Mouse (Mus musculus): ENCODE measurements around the gene Cenpm. TPM values are rescaled to one million over a fixed set of nuclear protein-coding genes. Genes with fewer than 3 reads are reported as not detected.

The Cenpm gene
- polyA plus RNA-seq, 1 experiment: 46.3 TPM

DNA sequence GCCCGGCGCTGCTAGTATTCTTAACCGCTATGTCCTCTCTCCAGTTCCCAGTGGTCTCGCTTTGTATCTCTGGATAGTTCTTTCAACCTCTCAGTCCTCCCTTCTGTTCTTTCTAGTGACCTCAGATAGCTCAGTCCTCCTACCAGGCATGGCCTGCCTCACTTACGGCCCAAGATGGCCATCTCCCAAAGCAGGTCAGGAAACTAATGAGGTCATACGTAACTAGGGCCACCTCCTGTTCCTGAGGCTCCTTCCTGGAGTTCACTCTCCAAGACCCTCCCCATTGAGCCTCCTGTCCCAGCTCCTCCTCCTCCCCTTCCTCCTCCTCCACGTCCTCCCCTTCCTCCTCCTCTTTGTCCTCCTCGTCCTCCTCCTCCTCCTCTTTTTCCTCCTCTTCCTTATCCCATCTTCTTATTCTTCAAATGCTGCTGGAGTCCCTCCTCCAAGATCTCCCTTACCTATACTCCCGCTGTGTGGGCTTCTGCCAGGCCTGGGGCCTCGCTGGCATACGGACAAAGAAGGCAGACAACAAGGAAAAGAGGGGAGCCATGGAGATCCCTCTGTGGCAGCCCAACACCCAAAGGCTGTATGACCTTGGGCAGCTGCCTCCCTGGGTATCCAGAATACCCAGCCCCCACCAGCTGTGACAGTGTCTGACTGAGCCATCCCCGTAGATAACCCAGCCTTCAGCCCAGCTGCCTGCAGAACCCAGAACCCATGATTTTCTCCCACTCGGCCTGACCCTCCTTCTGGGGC, 35.1 kb downstream of the Cenpm start:
- Histone ChIP-seq H3ac (ENCODE audit: control insufficient read depth, insufficient read length, low read depth) (no peak overlapping the region), H3K36me3 (ENCODE audit: control insufficient read depth, insufficient read depth) (peaks cover 21% of the 10 kb centered on the region), H3K4me3 (ENCODE audit: insufficient read depth, poor library complexity, severe bottlenecking) (no peak overlapping the region), H3K79me3 (ENCODE audit: low read depth) (no peaks in the 10 kb centered on the region), H3K27me3 (ENCODE audit: control insufficient read depth, insufficient read depth, insufficient read length) (peaks cover 31% of the 10 kb centered on the region), H3K79me2 (ENCODE audit: control insufficient read depth, insufficient read depth) (no peaks in the 10 kb centered on the region)
- TF ChIP-seq CEBPB (IDR thresholded peaks at IDR 0.05; ENCODE audit: low read depth): no peak
- no peak for TF ChIP-seq MAX (IDR thresholded peaks at IDR 0.05)
- TF ChIP-seq USF1 (IDR thresholded peaks at IDR 0.05; ENCODE audit: low read depth): no peak
- TF ChIP-seq MYOG (IDR thresholded peaks at IDR 0.05; ENCODE audit: control insufficient read depth, extremely low read depth, insufficient read length): no peak
- TF ChIP-seq CTCF (IDR thresholded peaks at IDR 0.05; ENCODE audit: control insufficient read depth, insufficient read depth, insufficient read length): no peak
- no peak for TF ChIP-seq MYOD1 (IDR thresholded peaks at IDR 0.05; ENCODE audit: control insufficient read depth, insufficient read length, low read depth)
- no peak for TF ChIP-seq FOSL1 (IDR thresholded peaks at IDR 0.05; ENCODE audit: insufficient read depth, low read length, poor library complexity, severe bottlenecking)

DNA sequence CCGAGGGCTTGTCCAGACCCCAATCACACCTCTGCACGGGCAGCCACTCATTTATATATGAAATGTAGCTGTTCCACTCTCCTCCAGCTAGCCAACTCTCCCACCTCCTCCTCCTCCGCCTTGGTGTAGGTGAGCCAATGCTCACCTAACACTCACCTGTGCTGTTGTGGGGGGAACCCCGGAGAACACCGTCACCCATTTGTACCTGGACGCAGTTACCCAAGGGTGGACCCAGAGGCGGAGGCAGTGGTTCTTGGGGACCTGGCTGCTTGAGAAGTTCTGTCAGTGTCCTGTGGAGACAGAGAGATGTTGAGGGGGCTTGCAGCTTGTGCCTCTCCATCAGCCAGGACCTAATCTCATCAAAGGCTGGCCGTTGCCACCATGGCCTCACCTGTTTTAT, 36.2 kb downstream of the Cenpm start:
- Histone ChIP-seq H3K27me3 (ENCODE audit: control insufficient read depth, insufficient read depth, insufficient read length) (peaks cover 27% of the 10 kb centered on the region), H3K79me2 (ENCODE audit: control insufficient read depth, insufficient read depth) (no peaks in the 10 kb centered on the region), H3K4me3 (ENCODE audit: insufficient read depth, poor library complexity, severe bottlenecking) (no peak overlapping the region), H3ac (ENCODE audit: control insufficient read depth, insufficient read length, low read depth) (no peak overlapping the region), H3K36me3 (ENCODE audit: control insufficient read depth, insufficient read depth) (peaks cover 33% of the 10 kb centered on the region), H3K79me3 (ENCODE audit: low read depth) (no peaks in the 10 kb centered on the region)
- no peak for TF ChIP-seq MYOG (IDR thresholded peaks at IDR 0.05; ENCODE audit: control insufficient read depth, extremely low read depth, insufficient read length)
- TF ChIP-seq CEBPB (IDR thresholded peaks at IDR 0.05; ENCODE audit: low read depth): no peak
- no peak for TF ChIP-seq USF1 (IDR thresholded peaks at IDR 0.05; ENCODE audit: low read depth)
- TF ChIP-seq FOSL1 (IDR thresholded peaks at IDR 0.05; ENCODE audit: insufficient read depth, low read length, poor library complexity, severe bottlenecking): no peak
- no peak for TF ChIP-seq CTCF (IDR thresholded peaks at IDR 0.05; ENCODE audit: control insufficient read depth, insufficient read depth, insufficient read length)
- TF ChIP-seq MYOD1 (IDR thresholded peaks at IDR 0.05; ENCODE audit: control insufficient read depth, insufficient read length, low read depth): no peak
- TF ChIP-seq MAX (IDR thresholded peaks at IDR 0.05): no peak

DNA sequence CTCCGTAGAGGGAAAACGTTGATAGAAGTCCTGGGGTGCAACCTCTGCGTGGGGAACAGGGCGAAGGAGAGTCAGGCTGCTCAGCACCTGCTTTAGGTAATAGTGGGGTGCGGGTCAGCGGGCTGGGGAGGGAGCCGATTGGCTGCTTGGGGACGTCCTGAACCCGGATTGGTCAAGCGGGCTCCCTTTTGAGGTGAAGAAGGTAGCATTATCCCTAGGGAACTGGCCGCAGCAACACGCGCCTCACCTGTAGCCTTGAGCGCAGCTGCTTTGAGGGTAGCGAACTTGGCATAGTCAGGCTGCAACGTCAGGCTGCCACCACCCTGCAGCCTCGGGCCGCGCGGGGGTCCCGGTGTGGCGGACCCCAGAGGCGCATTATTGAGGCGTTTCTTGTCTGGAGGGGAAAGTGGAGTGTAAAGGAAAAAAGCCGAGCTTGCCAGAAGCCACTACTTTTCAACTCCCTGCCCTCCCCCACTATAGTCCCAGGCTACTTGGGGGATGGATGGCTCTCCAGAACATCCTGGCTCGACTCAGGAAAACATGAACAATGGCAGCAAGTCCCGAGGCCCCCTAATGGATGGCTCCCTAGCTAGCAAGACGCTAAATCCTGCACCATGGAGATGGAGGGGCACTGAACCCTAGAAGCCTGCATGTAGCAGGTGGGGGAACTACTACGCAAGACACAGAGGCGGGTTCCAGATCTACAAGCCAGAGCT, 36.9 kb downstream of the Cenpm start:
- H3K79me2 ChIP-seq (ENCODE audit: control insufficient read depth, insufficient read depth): no peaks in the 10 kb centered on the region
- H3K36me3 ChIP-seq (ENCODE audit: control insufficient read depth, insufficient read depth): peaks cover 39% of the 10 kb centered on the region
- H3K79me3 ChIP-seq (ENCODE audit: low read depth): no peaks in the 10 kb centered on the region
- peaks cover 20% of the 10 kb centered on the region for H3K27me3 ChIP-seq (ENCODE audit: control insufficient read depth, insufficient read depth, insufficient read length)
- H3ac ChIP-seq (ENCODE audit: control insufficient read depth, insufficient read length, low read depth): no peak overlapping the region
- no peak for TF ChIP-seq MYOD1 (IDR thresholded peaks at IDR 0.05; ENCODE audit: control insufficient read depth, insufficient read length, low read depth)
- no peak for TF ChIP-seq USF1 (IDR thresholded peaks at IDR 0.05; ENCODE audit: low read depth)
- TF ChIP-seq FOSL1 (IDR thresholded peaks at IDR 0.05; ENCODE audit: insufficient read depth, low read length, poor library complexity, severe bottlenecking): no peak
- no peak for TF ChIP-seq CEBPB (IDR thresholded peaks at IDR 0.05; ENCODE audit: low read depth)
- H3K4me3 ChIP-seq (ENCODE audit: insufficient read depth, poor library complexity, severe bottlenecking): no peak overlapping the region

DNA sequence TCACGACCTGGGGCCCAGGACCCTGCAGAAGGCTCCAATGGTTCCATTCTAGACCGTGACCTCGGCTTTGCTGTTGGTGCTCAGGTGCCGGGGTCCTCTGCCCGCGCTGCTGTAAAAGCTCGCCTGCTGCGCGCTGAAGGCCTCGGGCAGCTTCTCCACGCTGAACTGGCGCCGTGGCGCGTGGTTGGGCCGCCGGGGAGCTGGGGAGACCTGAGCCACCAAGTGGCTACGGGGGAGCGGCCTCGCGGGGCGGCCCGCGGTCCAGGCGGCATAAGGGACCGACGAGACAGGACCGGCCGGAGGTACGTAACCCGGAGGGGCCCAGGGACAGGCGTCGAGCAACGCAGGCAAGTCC, 37.5 kb downstream of the Cenpm start:
- TF ChIP-seq FOSL1 (IDR thresholded peaks at IDR 0.05; ENCODE audit: insufficient read depth, low read length, poor library complexity, severe bottlenecking) (no peak), CTCF (IDR thresholded peaks at IDR 0.05; ENCODE audit: control insufficient read depth, insufficient read depth, insufficient read length) (no peak), USF1 (IDR thresholded peaks at IDR 0.05; ENCODE audit: low read depth) (no peak), CEBPB (IDR thresholded peaks at IDR 0.05; ENCODE audit: low read depth) (no peak)
- peaks cover 45% of the 10 kb centered on the region for H3K36me3 ChIP-seq (ENCODE audit: control insufficient read depth, insufficient read depth)
- no peaks in the 10 kb centered on the region for H3K79me2 ChIP-seq (ENCODE audit: control insufficient read depth, insufficient read depth)
- H3K4me3 ChIP-seq (ENCODE audit: insufficient read depth, poor library complexity, severe bottlenecking): no peak overlapping the region
- no peak overlapping the region for H3ac ChIP-seq (ENCODE audit: control insufficient read depth, insufficient read length, low read depth)
- peaks cover 14% of the 10 kb centered on the region for H3K27me3 ChIP-seq (ENCODE audit: control insufficient read depth, insufficient read depth, insufficient read length)
- no peaks in the 10 kb centered on the region for H3K79me3 ChIP-seq (ENCODE audit: low read depth)

DNA sequence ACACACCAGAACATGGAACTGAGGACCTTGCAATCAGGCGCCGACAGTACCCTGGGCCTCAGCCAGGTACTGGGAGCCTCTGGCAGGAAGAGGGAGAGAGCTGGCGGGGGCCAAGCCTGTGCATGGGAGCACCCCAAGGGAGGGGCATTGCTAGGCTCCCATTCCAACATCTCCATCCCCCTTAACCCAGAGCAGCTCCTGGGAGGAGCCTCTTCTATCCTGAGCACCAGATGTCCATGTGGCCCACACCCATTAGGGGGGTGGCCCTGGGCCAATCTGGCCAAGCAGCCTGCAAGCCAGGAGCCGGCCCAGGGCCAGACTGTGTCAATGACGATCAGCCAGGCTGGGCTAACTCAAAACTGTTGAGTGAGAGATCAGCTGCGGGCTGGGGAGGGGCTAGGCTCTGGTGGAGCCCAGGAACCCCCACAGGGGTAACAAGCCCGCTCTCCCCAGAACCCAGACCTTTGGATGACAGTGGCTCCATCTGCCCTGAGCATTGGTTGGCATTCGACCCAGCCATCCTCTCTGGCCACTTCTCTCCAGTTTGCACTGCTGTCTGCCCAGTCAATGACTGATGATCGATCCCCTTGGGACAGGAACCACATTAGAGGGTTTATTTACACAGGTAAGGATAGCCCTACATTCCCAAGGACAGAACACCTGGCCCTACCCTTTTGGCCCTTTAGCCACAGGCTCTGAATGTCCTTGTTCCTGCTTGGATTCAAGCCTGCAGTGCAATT, 38.0 kb downstream of the Cenpm start:
- H3K79me3 ChIP-seq (ENCODE audit: low read depth): no peaks in the 10 kb centered on the region
- no peaks in the 10 kb centered on the region for H3K79me2 ChIP-seq (ENCODE audit: control insufficient read depth, insufficient read depth)
- no peak overlapping the region for H3ac ChIP-seq (ENCODE audit: control insufficient read depth, insufficient read length, low read depth)
- peaks cover 9% of the 10 kb centered on the region for H3K27me3 ChIP-seq (ENCODE audit: control insufficient read depth, insufficient read depth, insufficient read length)
- TF ChIP-seq FOSL1 (IDR thresholded peaks at IDR 0.05; ENCODE audit: insufficient read depth, low read length, poor library complexity, severe bottlenecking) (no peak), MAX (IDR thresholded peaks at IDR 0.05) (no peak), MYOG (IDR thresholded peaks at IDR 0.05; ENCODE audit: control insufficient read depth, extremely low read depth, insufficient read length) (no peak), USF1 (IDR thresholded peaks at IDR 0.05; ENCODE audit: low read depth) (no peak), MYOD1 (IDR thresholded peaks at IDR 0.05; ENCODE audit: control insufficient read depth, insufficient read length, low read depth) (no peak), CEBPB (IDR thresholded peaks at IDR 0.05; ENCODE audit: low read depth) (no peak)
- peaks cover 50% of the 10 kb centered on the region for H3K36me3 ChIP-seq (ENCODE audit: control insufficient read depth, insufficient read depth)
- no peak overlapping the region for H3K4me3 ChIP-seq (ENCODE audit: insufficient read depth, poor library complexity, severe bottlenecking)
